Mouse (Mus musculus): Measurements from ENCODE around the gene Dlk1. TPM values are rescaled to one million over a fixed set of nuclear protein-coding genes. Genes with fewer than 3 reads are reported as not detected.
"Not testable (repeated sequence)": the region's sequence is repeated elsewhere in the genome, so short reads cannot be mapped to it uniquely, and the experiment has no call there.

Gene Dlk1
- polyA plus RNA-seq, 1 experiment from 2014 or later, result 69.3 TPM

- H3K4me2 ChIP-seq, result peak overlapping the region; percentile 47
- H3K4me1 ChIP-seq, result peaks cover 48% of the 10 kb centered on the region
- WGBS, result 7% methylated on average over 10 of the region's 10 CpGs
- peak overlapping the region; percentile 30; the same call in 1 of the 2 replicates for H3K9ac ChIP-seq
- no peak overlapping the region for H3K4me3 ChIP-seq
- H3K27ac ChIP-seq, result no peak overlapping the region
- ATAC-seq, result 0 out of 2 replicates have a peak, but pooled peaks have one; percentile 9
- H3K36me3 ChIP-seq (ENCODE audit: poor library complexity, severe bottlenecking), result no peaks in the 10 kb centered on the region
- H3K9me3 ChIP-seq (replicated peaks), result no peaks in the 10 kb centered on the region
- H3K27me3 ChIP-seq, result peaks cover 70% of the 10 kb centered on the region
Measured at GRCm38 (mm10) chr12:109458896-109459295, 6.3 kb downstream of the Dlk1 start.

- Histone ChIP-seq H3K4me2 (peak overlapping the region; percentile 47), H3K4me3 (peak overlapping the region; percentile 18), H3K9ac (peak overlapping the region; percentile 30; the same call in 1 of the 2 replicates), H3K27me3 (peaks cover 62% of the 10 kb centered on the region), H3K27ac (no peak overlapping the region), H3K9me3 (replicated peaks) (no peaks in the 10 kb centered on the region), H3K36me3 (ENCODE audit: poor library complexity, severe bottlenecking) (no peaks in the 10 kb centered on the region), H3K4me1 (peaks cover 48% of the 10 kb centered on the region)
- 0 out of 2 replicates have a peak, but pooled peaks have one; percentile 34 for ATAC-seq
- 31% methylated on average over 49 of the region's 49 CpGs for WGBS
Measured at GRCm38 (mm10) chr12:109459481-109460401, 7.1 kb downstream of the Dlk1 start.

GRCm38 (mm10) chr12:109462594-109462993 is 10.0 kb downstream of the Dlk1 start:
- Histone ChIP-seq H3K27me3 (peaks cover 36% of the 10 kb centered on the region), H3K9ac (no peak overlapping the region), H3K36me3 (ENCODE audit: poor library complexity, severe bottlenecking) (no peaks in the 10 kb centered on the region), H3K9me3 (replicated peaks) (no peaks in the 10 kb centered on the region), H3K4me2 (no peak overlapping the region), H3K4me1 (peaks cover 25% of the 10 kb centered on the region), H3K4me3 (no peak overlapping the region), H3K27ac (no peak overlapping the region)
- WGBS, result 71% methylated on average over 10 of the region's 10 CpGs
- ATAC-seq, result no peak

- not testable (repeated sequence) for ATAC-seq; H3K36me3 ChIP-seq (ENCODE audit: poor library complexity, severe bottlenecking); H3K9me3 ChIP-seq (replicated peaks); H3K4me2 ChIP-seq; H3K4me3 ChIP-seq; H3K27ac ChIP-seq; H3K4me1 ChIP-seq; H3K27me3 ChIP-seq; H3K9ac ChIP-seq
- 86% methylated on average over 4 of the region's 4 CpGs for WGBS
Measured at GRCm38 (mm10) chr12:109467417-109467816, 14.8 kb downstream of the Dlk1 start.

GRCm38 (mm10) chr12:109469793-109470192 is 17.2 kb downstream of the Dlk1 start:
- H3K4me3 ChIP-seq, result no peak overlapping the region
- WGBS, result 92% methylated on average over 8 of the region's 8 CpGs
- H3K9ac ChIP-seq, result no peak overlapping the region
- no peaks in the 10 kb centered on the region for H3K36me3 ChIP-seq (ENCODE audit: poor library complexity, severe bottlenecking)
- ATAC-seq, result no peak
- H3K9me3 ChIP-seq (replicated peaks), result no peaks in the 10 kb centered on the region
- no peaks in the 10 kb centered on the region for H3K4me1 ChIP-seq
- H3K27me3 ChIP-seq, result no peaks in the 10 kb centered on the region
- H3K4me2 ChIP-seq, result no peak overlapping the region
- H3K27ac ChIP-seq, result no peak overlapping the region

GRCm38 (mm10) chr12:109472627-109473026 is 20.0 kb downstream of the Dlk1 start:
- no peaks in the 10 kb centered on the region for H3K4me1 ChIP-seq
- H3K4me2 ChIP-seq, result no peak overlapping the region
- H3K9ac ChIP-seq, result no peak overlapping the region
- H3K27me3 ChIP-seq, result 0 out of 2 replicates have a peak, but pooled peaks cover 9% of the 10 kb centered on the region
- no peaks in the 10 kb centered on the region for H3K9me3 ChIP-seq (replicated peaks)
- ATAC-seq, result no peak
- H3K27ac ChIP-seq, result no peak overlapping the region
- WGBS, result 89% methylated on average over 11 of the region's 11 CpGs
- H3K4me3 ChIP-seq, result no peak overlapping the region
- no peaks in the 10 kb centered on the region for H3K36me3 ChIP-seq (ENCODE audit: poor library complexity, severe bottlenecking)

GRCm38 (mm10) chr12:109473575-109473976 is 21.0 kb downstream of the Dlk1 start:
- ATAC-seq, result no peak
- no peak overlapping the region for H3K9ac ChIP-seq
- H3K27ac ChIP-seq, result no peak overlapping the region
- H3K9me3 ChIP-seq (replicated peaks), result no peaks in the 10 kb centered on the region
- H3K4me2 ChIP-seq, result no peak overlapping the region
- no peaks in the 10 kb centered on the region for H3K36me3 ChIP-seq (ENCODE audit: poor library complexity, severe bottlenecking)
- WGBS, result 57% methylated on average over 6 of the region's 6 CpGs
- no peak overlapping the region for H3K4me3 ChIP-seq
- H3K4me1 ChIP-seq, result no peaks in the 10 kb centered on the region
- H3K27me3 ChIP-seq, result 0 out of 2 replicates have a peak, but pooled peaks cover 12% of the 10 kb centered on the region

- no peak overlapping the region for H3K4me2 ChIP-seq
- no peaks in the 10 kb centered on the region for H3K9me3 ChIP-seq (replicated peaks)
- H3K4me3 ChIP-seq, result no peak overlapping the region
- no peaks in the 10 kb centered on the region for H3K36me3 ChIP-seq (ENCODE audit: poor library complexity, severe bottlenecking)
- 80% methylated on average over 9 of the region's 9 CpGs for WGBS
- H3K4me1 ChIP-seq, result no peaks in the 10 kb centered on the region
- ATAC-seq, result no peak
- 0 out of 2 replicates have a peak, but pooled peaks cover 12% of the 10 kb centered on the region for H3K27me3 ChIP-seq
- H3K9ac ChIP-seq, result no peak overlapping the region
- H3K27ac ChIP-seq, result no peak overlapping the region
Measured at GRCm38 (mm10) chr12:109474187-109474606, 21.6 kb downstream of the Dlk1 start.

- H3K9me3 ChIP-seq (replicated peaks), result no peaks in the 10 kb centered on the region
- H3K27me3 ChIP-seq, result 0 out of 2 replicates have a peak, but pooled peaks cover 12% of the 10 kb centered on the region
- no peak overlapping the region for H3K4me2 ChIP-seq
- no peak overlapping the region for H3K27ac ChIP-seq
- H3K9ac ChIP-seq, result no peak overlapping the region
- ATAC-seq, result no peak
- no peak overlapping the region for H3K4me3 ChIP-seq
- no peaks in the 10 kb centered on the region for H3K4me1 ChIP-seq
- no peaks in the 10 kb centered on the region for H3K36me3 ChIP-seq (ENCODE audit: poor library complexity, severe bottlenecking)
- 89% methylated on average over 4 of the region's 4 CpGs for WGBS
Measured at GRCm38 (mm10) chr12:109475501-109475900, 22.9 kb downstream of the Dlk1 start.

GRCm38 (mm10) chr12:109486525-109486924 is 33.9 kb downstream of the Dlk1 start:
- H3K4me3 ChIP-seq, ATAC-seq: not testable (repeated sequence)

GRCm38 (mm10) chr12:109491701-109492100 is 39.1 kb downstream of the Dlk1 start:
- Histone ChIP-seq H3K4me3 (no peak overlapping the region), H3K36me3 (ENCODE audit: poor library complexity, severe bottlenecking) (no peaks in the 10 kb centered on the region), H3K27me3 (no peaks in the 10 kb centered on the region), H3K4me1 (peaks cover 7% of the 10 kb centered on the region), H3K27ac (no peak overlapping the region), H3K4me2 (no peak overlapping the region), H3K9me3 (replicated peaks) (no peaks in the 10 kb centered on the region), H3K9ac (no peak overlapping the region)
- no peak for ATAC-seq
- 69% methylated on average over 3 of the region's 3 CpGs for WGBS

More at GRCm38 (mm10) chr12:109486525-109486924, 33.9 kb downstream of the Dlk1 start:
- not testable (repeated sequence) for H3K4me2 ChIP-seq; H3K27me3 ChIP-seq; H3K4me1 ChIP-seq; H3K27ac ChIP-seq; H3K36me3 ChIP-seq (ENCODE audit: poor library complexity, severe bottlenecking); H3K9me3 ChIP-seq (replicated peaks); H3K9ac ChIP-seq
- 81% methylated on average over 1 of the region's 1 CpGs for WGBS

GRCm38 (mm10) chr12:109493381-109493780 is 40.8 kb downstream of the Dlk1 start:
- Histone ChIP-seq H3K36me3 (ENCODE audit: poor library complexity, severe bottlenecking) (no peaks in the 10 kb centered on the region), H3K4me1 (peaks cover 7% of the 10 kb centered on the region), H3K4me3 (no peak overlapping the region), H3K9ac (no peak overlapping the region), H3K9me3 (replicated peaks) (no peaks in the 10 kb centered on the region), H3K4me2 (no peak overlapping the region), H3K27me3 (no peaks in the 10 kb centered on the region), H3K27ac (no peak overlapping the region)
- WGBS, result 94% methylated on average over 9 of the region's 9 CpGs
- no peak for ATAC-seq
